In the genomic region with DNA sequence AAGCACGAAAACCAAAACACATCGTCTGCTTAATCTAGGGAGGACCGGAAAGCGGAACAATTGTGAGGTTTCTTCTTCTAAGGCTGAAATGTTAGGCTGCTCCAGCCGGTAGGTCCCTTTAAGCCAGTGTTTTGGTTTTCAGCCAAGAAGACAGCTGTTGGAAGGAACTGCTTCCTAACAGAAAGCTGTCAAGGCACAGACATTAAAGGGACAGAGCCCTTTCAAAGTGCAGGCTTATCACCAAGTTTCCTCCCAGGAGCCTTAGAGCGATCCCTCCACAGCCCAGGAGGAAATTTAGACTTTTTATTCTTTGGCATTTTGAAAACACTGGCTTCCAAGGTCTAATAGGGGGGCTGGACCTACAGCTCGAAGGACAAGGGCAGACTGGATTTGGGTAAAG, we compare ENCODE assay signal across 8 mouse cellular contexts. TPM values are rescaled to one million over a fixed set of nuclear protein-coding genes. Genes with fewer than 3 reads are reported as not detected.
DNase-seq lines count a peak whose midpoint lies in the region; ATAC-seq lines count a peak whose summit lies in the region.

No protein-coding gene starts in this region.

- peak overlapping the region; percentile 71 for H3K4me3 ChIP-seq in embryonic facial prominence, embryonic 15.5 days (replicated peaks)
- peak overlapping the region; percentile 85 for H3K4me3 ChIP-seq in heart, embryonic 10.5 days
- peak overlapping the region; percentile 83 for H3K4me3 ChIP-seq in kidney, embryonic 14.5 days (ENCODE audit: low read length)
- H3K4me3 ChIP-seq in limb, embryonic 15.5 days: peak overlapping the region; percentile 70

- peak overlapping the region; percentile 55 for H3K27ac ChIP-seq in embryonic facial prominence, embryonic 15.5 days (replicated peaks)
- H3K27ac ChIP-seq in heart, embryonic 10.5 days: peak overlapping the region; percentile 97
- H3K27ac ChIP-seq in kidney, embryonic 14.5 days (ENCODE audit: low read depth, low read length): peak overlapping the region; percentile 87; the same call in 1 of the 2 replicates
- peak overlapping the region; percentile 64; the same call in 1 of the 2 replicates for H3K27ac ChIP-seq in limb, embryonic 15.5 days

- peak; percentile 21 for DNase-seq in thymus, postnatal 14 days
- no peak for DNase-seq in thymus, adult 18-20 months
- DNase-seq in heart, embryonic 10.5 days (ENCODE audit: low spot score): no peak
- peak; percentile 47 for DNase-seq in neural tube, embryonic 10.5 days (ENCODE audit: extremely low spot score, low spot score)
- no peak for DNase-seq in c-Kit-positive CD71-positive TER-119-positive erythroid progenitor cells, embryonic 14.5 days (ENCODE audit: low spot score)

- H3K4me1 ChIP-seq in embryonic facial prominence, embryonic 15.5 days: peaks cover 40% of the 10 kb centered on the region
- peaks cover 25% of the 10 kb centered on the region for H3K4me1 ChIP-seq in heart, embryonic 10.5 days
- H3K4me1 ChIP-seq in kidney, embryonic 14.5 days (ENCODE audit: control insufficient read depth, insufficient read depth, low read length): peaks cover 21% of the 10 kb centered on the region; the same call in 1 of the 2 replicates
- peaks cover 49% of the 10 kb centered on the region for H3K4me1 ChIP-seq in limb, embryonic 15.5 days

- ATAC-seq in embryonic facial prominence, embryonic 15.5 days (ENCODE audit: insufficient number of reproducible peaks, low FRiP score, low TSS enrichment, low read depth): 0 out of 2 replicates have a peak, but pooled peaks have one; percentile 6
- ATAC-seq in kidney, embryonic 14.5 days (ENCODE audit: low FRiP score, low TSS enrichment): no peak
- no peak for ATAC-seq in limb, embryonic 15.5 days (ENCODE audit: insufficient number of reproducible peaks, low FRiP score, low TSS enrichment, low read depth)

- H3K4me2 ChIP-seq in embryonic facial prominence, embryonic 15.5 days (replicated peaks): peak overlapping the region; percentile 89
- H3K4me2 ChIP-seq in kidney, embryonic 14.5 days (replicated peaks; ENCODE audit: low read depth, low read length): peak overlapping the region; percentile 83
- peak overlapping the region; percentile 96 for H3K4me2 ChIP-seq in limb, embryonic 15.5 days

- H3K9me3 ChIP-seq in embryonic facial prominence, embryonic 15.5 days (replicated peaks): no peaks in the 10 kb centered on the region
- no peaks in the 10 kb centered on the region for H3K9me3 ChIP-seq in heart, embryonic 10.5 days
- no peaks in the 10 kb centered on the region for H3K9me3 ChIP-seq in kidney, embryonic 14.5 days (ENCODE audit: control insufficient read depth, low read length)
- no peaks in the 10 kb centered on the region for H3K9me3 ChIP-seq in limb, embryonic 15.5 days

- H3K36me3 ChIP-seq in embryonic facial prominence, embryonic 15.5 days: no peaks in the 10 kb centered on the region
- peaks cover 44% of the 10 kb centered on the region for H3K36me3 ChIP-seq in heart, embryonic 10.5 days
- peaks cover 37% of the 10 kb centered on the region for H3K36me3 ChIP-seq in kidney, embryonic 14.5 days (ENCODE audit: control insufficient read depth, insufficient read depth, low read length)
- peaks cover 3% of the 10 kb centered on the region; the same call in 1 of the 2 replicates for H3K36me3 ChIP-seq in limb, embryonic 15.5 days

- 2% methylated on average over 7 of the region's 7 CpGs for WGBS in embryonic facial prominence, embryonic 15.5 days
- WGBS in heart, embryonic 10.5 days: 6% methylated on average over 7 of the region's 7 CpGs
- under 1% methylated on average over 7 of the region's 7 CpGs for WGBS in kidney, embryonic 14.5 days
- under 1% methylated on average over 7 of the region's 7 CpGs for WGBS in limb, embryonic 15.5 days

- H3K27me3 ChIP-seq in embryonic facial prominence, embryonic 15.5 days: no peaks in the 10 kb centered on the region
- H3K27me3 ChIP-seq in heart, embryonic 10.5 days (ENCODE audit: insufficient read depth, poor library complexity, severe bottlenecking): no peaks in the 10 kb centered on the region
- no peaks in the 10 kb centered on the region for H3K27me3 ChIP-seq in kidney, embryonic 14.5 days (ENCODE audit: control insufficient read depth, insufficient read depth, low read length)
- no peaks in the 10 kb centered on the region; the same call in 1 of the 2 replicates for H3K27me3 ChIP-seq in limb, embryonic 15.5 days

- H3K9ac ChIP-seq in embryonic facial prominence, embryonic 15.5 days: peak overlapping the region; percentile 23; the same call in 1 of the 2 replicates
- H3K9ac ChIP-seq in kidney, embryonic 14.5 days (ENCODE audit: low read depth, low read length): peak overlapping the region; percentile 84
- H3K9ac ChIP-seq in limb, embryonic 15.5 days: no peak overlapping the region

RNA-seq across cellular contexts. Expression of gene Mycn, which starts 3.4 kb away (rescaled TPM):
- 26.8 and 27.6 TPM in 2 replicates for polyA plus RNA-seq in embryonic facial prominence, embryonic 15.5 days (2015; fragmentation: Nextera tagmentation; extraction: Ambion mirVana)
- 89.4 and 93.9 TPM in 2 replicates for polyA plus RNA-seq in heart, embryonic 10.5 days (2016; fragmentation: Nextera tagmentation; extraction: Ambion mirVana)
- 88.2 and 104 TPM in 2 replicates for polyA plus RNA-seq in kidney, embryonic 14.5 days (2014; fragmentation: Nextera tagmentation; extraction: Ambion mirVana)
- 25.2 and 25.3 TPM in 2 replicates for polyA plus RNA-seq in limb, embryonic 15.5 days (2015; fragmentation: Nextera tagmentation; extraction: Ambion mirVana)

Comparison
In these comparisons a context has a peak if more than half of its experiments do, and no peak if none do; other contexts are left out.
1. DNase-seq: peak in thymus, postnatal 14 days (single experiment) and neural tube, embryonic 10.5 days (single experiment); none in thymus, adult 18-20 months (0 of 2), heart, embryonic 10.5 days (single experiment) and c-Kit-positive CD71-positive TER-119-positive erythroid progenitor cells, embryonic 14.5 days (single experiment).
2. Peak in every context shown above with its lines, with median percentiles within 50 percentile points of each other: H3K27ac ChIP-seq, H3K4me2 ChIP-seq and H3K4me3 ChIP-seq.